Mouse (Mus musculus) retina, embryonic 14.5 days (tissue): ENCODE data around the gene Pih1d2.
"Not testable (repeated sequence)": the region's sequence is repeated elsewhere in the genome, so short reads cannot be mapped to it uniquely, and the experiment has no call there.

Source experiments
- DNase-seq: peaks from one replicate; pipeline ENCODE4 v3.0.0-alpha.2; 2015; ENCODE audit warnings: low spot score

Gene Pih1d2

DNA sequence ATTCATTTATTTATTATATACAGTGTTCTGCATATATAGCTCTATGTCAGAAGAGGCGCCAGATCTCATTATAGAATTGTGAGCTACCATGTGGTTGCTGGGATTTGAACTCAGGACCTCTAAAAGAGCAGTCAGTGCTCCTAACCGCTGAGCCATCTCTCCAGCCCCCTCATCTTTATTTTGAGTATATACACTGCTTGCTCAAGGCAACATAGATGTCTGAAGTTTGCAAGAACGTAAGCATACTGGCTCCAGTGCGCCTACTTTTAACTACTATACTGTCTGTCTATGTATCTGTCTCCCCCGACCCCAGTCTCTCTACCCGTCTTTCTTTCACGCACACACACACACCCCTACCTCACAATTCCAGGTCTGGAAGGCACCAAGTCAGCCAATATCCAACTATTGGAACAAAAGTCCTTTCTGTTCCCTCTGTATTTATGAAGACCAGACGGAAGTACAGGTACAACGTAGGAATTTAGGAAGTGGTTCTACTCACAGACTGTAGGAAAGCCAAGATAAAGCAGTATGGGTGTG is 741 bp downstream of the Pih1d2 start:
- no peak for DNase-seq

GRCm38 (mm10) chr9:50630903-50631302 is 13.8 kb downstream of the Pih1d2 start:
- not testable (repeated sequence) for DNase-seq

DNA sequence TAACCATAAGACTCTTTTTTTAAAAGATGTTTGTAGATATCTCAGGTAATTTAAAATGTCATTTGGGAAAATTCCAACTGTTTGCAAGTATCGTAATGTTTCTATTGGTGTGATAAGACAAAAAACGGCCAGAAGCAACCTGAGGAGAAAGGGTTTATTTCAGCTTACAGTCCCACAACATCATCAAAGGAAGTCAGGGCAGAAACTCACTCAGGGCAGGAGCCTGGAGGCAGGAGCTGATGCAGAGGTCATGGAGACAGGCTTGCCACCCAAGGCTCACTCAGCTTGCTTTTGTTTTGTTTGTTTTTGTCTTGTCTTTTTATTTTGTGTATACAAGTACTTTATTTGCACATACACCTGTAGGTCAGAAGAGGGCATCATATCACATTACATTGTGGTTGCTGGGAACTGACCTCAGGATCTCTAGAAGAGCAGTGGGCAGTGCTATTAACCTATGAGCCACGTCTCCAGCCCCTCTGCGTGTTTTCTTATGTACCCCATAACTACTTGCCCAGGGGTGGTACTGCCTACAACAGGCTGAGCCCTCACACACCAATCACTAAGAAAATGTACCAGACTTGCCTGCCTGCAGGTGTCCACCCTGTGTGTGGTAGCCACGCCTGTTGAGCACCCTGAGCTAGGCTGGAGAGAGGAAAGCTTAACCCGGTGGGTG is 15.0 kb downstream of the Pih1d2 start:
- DNase-seq = no peak

GRCm38 (mm10) chr9:50633059-50633458 is 15.9 kb downstream of the Pih1d2 start:
- peak; percentile 34 for DNase-seq

GRCm38 (mm10) chr9:50634270-50634669 is 17.1 kb downstream of the Pih1d2 start:
- no peak for DNase-seq

GRCm38 (mm10) chr9:50646826-50647370 is 29.8 kb downstream of the Pih1d2 start:
- DNase-seq = no peak

DNA sequence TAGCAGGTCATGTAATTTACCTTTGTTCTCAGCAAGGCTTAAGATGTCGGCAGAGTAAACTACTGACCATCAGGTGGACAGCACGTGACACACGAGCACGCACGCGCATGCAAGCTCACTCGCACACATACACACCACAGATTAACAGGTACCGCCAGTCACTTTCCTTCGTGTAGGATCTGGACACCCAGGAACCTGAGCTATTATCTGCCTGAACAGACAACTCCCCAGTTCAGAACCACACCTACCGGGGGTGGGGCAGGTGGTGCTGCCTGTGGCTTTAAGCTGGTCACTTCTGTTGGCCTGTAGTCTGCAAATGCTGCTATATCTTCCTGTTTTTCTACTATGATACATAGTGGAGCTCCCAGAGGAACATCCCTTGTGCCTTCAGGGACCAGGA is 33.4 kb downstream of the Pih1d2 start:
- no peak for DNase-seq

DNA sequence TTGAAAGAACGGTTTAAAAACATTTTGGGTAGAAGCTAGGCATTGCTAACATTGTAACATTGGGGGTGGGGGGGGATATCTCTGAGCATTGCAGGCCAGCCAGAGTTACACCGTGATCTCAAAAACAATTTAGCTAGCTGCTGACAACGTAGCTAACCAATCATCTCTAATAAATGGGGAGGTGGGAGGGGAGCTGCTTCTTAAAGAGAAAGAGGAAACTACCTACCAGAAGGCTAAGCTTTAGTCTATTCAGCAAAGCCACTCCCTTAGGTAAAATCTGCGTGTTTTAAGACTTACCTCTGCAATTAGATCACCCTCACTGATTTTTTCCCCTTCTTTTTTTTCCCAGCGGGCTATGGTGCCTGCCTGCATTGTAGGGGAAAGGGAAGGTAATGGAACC is 41.3 kb downstream of the Pih1d2 start:
- DNase-seq = peak; percentile 1

GRCm38 (mm10) chr9:50658941-50659388 is 41.8 kb downstream of the Pih1d2 start:
- DNase-seq = peak; percentile 49

DNA sequence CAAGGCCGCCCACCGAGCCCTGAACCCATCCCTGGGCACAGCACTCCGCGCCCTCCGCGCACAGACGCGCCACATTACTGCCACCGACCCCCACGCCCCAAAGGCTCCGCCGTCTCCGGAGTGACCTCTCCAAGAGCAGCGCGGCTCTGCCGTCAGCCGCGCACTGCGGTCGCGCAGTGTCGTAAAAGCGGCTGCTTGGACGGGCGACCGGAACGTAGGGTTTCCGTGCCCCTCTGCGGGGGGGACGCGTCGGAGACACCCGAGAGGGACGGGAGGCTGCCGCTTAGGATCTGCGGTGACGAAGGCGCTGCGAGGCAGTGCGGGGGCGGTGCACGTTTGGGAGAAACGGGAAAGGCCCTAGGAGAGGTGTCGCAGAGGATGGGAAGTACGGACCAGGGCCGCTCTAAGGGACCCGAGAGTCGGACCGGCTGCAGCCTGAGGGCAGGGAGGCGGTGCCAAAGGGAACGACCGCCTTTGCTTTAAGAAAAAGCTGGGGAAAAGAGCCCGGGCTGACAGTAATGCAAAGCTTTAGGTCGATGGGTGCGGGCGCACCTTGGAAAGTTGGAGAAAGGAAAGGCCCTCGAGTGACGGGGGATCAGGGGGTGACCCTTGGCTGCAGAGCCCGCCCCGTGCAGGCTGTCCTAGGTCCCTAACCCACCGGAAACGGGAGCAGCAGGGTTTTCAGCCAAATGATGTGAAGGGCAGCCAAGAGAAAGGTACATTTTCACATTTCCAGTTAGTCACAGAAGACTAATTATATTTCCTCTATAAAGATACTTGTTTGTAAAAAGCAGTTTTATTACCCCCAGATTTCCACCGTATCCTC is 42.5 kb downstream of the Pih1d2 start, which contains the start of gene Dlat:
Gene Dlat (minus strand): TSS at position 389 of the 826 bp plus-strand sequence.
- DNase-seq = peak; percentile 90

DNA sequence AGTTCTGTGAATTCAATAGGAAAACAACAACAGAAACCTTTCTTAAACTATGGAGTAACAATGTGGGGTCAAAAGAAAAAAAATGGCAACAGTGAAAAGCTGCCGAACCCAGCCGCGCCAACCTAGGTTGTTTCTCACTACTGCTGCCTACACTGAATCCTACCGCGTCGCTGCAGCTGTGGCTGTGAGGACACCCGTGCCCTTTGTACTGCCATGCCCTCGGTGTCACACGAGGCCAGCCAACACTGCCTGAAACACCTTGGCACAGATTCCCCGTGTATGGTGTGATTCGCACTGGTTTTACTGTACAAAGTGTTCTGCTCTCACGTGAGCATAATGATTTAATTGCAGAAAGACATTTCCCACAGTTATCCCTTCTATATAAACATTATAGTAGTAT is 43.3 kb downstream of the Pih1d2 start:
- peak; percentile 35 for DNase-seq

DNA sequence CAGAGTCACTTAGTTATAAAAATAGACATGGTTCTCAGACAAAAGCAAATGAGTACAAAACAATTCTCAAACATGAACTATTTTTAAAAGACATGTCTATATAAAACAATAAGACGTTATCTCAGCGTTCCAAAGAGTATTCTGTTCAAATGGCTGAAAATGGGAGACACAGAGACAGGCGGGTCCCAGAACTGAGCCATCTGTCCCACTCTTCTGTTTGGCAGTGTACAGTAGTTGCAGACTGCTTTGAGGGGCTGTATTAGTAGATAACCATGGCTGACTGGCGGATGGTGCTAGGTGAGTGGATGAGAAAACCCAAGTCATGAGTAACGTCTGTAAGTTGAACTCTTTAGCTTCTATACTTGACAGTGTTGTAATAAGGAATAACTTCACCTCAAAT is 47.7 kb downstream of the Pih1d2 start:
- no peak for DNase-seq

- no peak for DNase-seq
These were observed 49.3 kb downstream of the Pih1d2 start for GRCm38 (mm10) chr9:50666442-50666841.

DNA sequence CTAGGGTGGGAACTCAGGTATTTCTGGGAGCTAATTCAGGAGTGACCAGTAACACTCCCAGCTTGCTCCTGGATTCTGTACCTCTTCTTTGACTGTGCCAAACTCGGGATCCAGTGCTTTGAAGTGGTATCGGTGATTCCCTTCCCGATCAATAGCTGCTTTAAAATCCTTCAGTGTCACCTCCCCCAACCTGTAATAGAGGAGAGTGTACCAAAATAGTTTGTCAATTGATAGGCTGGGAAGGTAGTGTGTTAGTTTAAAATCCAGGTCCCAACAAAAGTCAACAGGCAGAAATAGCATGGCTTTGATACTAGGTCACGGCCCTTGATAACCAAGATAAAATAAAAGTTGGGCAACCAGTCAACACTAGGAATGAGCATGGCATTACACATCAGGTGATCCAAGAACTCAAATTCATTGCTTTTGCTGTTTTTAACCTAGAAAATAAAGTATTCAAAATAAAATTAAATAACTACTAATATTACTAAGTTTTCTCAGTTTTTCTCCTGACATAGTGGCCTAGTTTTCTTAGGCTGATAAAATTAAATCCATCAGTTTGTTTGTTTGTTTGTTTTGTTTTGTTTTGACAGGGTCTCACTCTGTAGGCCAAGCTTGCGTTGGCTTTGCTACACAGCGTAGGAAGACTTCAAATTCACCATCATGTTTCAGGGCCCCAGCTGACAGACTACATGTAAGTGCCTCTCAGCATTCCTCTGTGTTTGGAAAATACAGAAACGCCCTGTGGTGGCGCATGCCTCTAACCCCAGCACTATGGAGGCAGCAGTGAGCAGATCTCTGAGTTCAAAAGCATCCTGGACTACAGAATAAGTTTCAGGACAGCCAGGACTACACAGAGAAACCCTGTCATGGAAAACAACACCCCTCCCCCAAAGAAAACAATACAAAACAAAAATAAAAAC is 50.7 kb downstream of the Pih1d2 start:
- DNase-seq = no peak

GRCm38 (mm10) chr9:50670690-50671089 is 53.6 kb downstream of the Pih1d2 start:
- peak; percentile 66 for DNase-seq
